Mouse (Mus musculus) lung, postnatal 4 days (tissue): ENCODE measurements around the gene Heatr6.
A peak's percentile ranks its signal among the peaks of the same experiment; 100 is the strongest.

Experiments
- DNase-seq, 2 experiments: peaks; one replicate each; pipeline ENCODE4 v3.0.0; 2021

Gene Heatr6

GRCm38 (mm10) chr11:83815191-83815590 is 61.7 kb downstream of the Heatr6 start:
- peak; percentile 9 to 30 for DNase-seq

- peak; percentile 44 to 70 for DNase-seq
Measured at GRCm38 (mm10) chr11:83815628-83816027, 62.1 kb downstream of the Heatr6 start.

GRCm38 (mm10) chr11:83817048-83817447 is 63.6 kb downstream of the Heatr6 start:
- DNase-seq: no peak

GRCm38 (mm10) chr11:83817994-83818393 is 64.5 kb downstream of the Heatr6 start:
- no peak for DNase-seq

GRCm38 (mm10) chr11:83818591-83819127 is 65.2 kb downstream of the Heatr6 start:
- DNase-seq: no peak

GRCm38 (mm10) chr11:83819806-83820483 is 66.4 kb downstream of the Heatr6 start:
- peak; percentile 13 to 33 for DNase-seq

GRCm38 (mm10) chr11:83826142-83826541 is 72.6 kb downstream of the Heatr6 start:
- no peak for DNase-seq

- no peak for DNase-seq
Measured at GRCm38 (mm10) chr11:83828553-83829142, 75.2 kb downstream of the Heatr6 start.

GRCm38 (mm10) chr11:83832389-83832788 is 78.9 kb downstream of the Heatr6 start:
- DNase-seq: peak; percentile 28 to 50
